Mouse (Mus musculus) spleen, adult 2 months (tissue): Measurements from ENCODE around the gene Gpr15. TPM values are rescaled to one million over a fixed set of nuclear protein-coding genes. Genes with fewer than 3 reads are reported as not detected.

Source experiments
- DNase-seq, 2 experiments: peaks; one replicate each; pipeline versions ENCODE4 v3.0.0 to v3.0.0-alpha.2; 2012 to 2021; ENCODE audit warnings: low spot score in 2 of 2, low read depth in 1 of 2
- H3K27ac ChIP-seq: fragments of 200-500 bp; 2 replicates; pipeline ENCODE4 v1.5.1; 2012; ENCODE audit warnings: low read length, inconsistent platforms; ENCODE audit not compliant: insufficient read depth
- H3K27me3 ChIP-seq: fragments of 200-500 bp; 2 replicates; pipeline ENCODE4 v1.6.1; 2012; ENCODE audit warnings: mild to moderate bottlenecking, moderate library complexity, low read length, inconsistent platforms; ENCODE audit not compliant: control insufficient read depth, insufficient read depth
- H3K36me3 ChIP-seq: fragments of 200-500 bp; 2 replicates; pipeline ENCODE4 v1.6.1; 2012; ENCODE audit warnings: mild to moderate bottlenecking, low read length, inconsistent platforms; ENCODE audit not compliant: control insufficient read depth, insufficient read depth
- H3K4me1 ChIP-seq: fragments of 200-500 bp; 2 replicates; pipeline ENCODE4 v1.6.1; 2011; ENCODE audit warnings: inconsistent platforms; ENCODE audit not compliant: control insufficient read depth, insufficient read depth, insufficient read length
- H3K4me3 ChIP-seq: fragments of 200-500 bp; 2 replicates; pipeline ENCODE4 v1.5.1; 2011; ENCODE audit warnings: mild to moderate bottlenecking, inconsistent platforms; ENCODE audit not compliant: insufficient read depth, insufficient read length; ENCODE audit errors: extremely low read depth
- CTCF ChIP-seq: fragments of 200-500 bp; IDR thresholded peaks from 2 replicates; pipeline ENCODE4 v1.5.1; 2011; ENCODE audit warnings: mild to moderate bottlenecking, inconsistent platforms; ENCODE audit not compliant: insufficient read depth, insufficient read length, insufficient replicate concordance; ENCODE audit errors: extremely low read depth
- POLR2A ChIP-seq: fragments of 200-500 bp; IDR thresholded peaks from 2 replicates; pipeline ENCODE4 v1.6.1; 2011; ENCODE audit warnings: low read depth, low read length, inconsistent platforms
- WGBS: fragments of 180-500 bp; shearing (Covaris S2); methylation state at CpG from one replicate; pipeline ENCODE4 v1.1.7; 2018; 5-methylcytosine and 5-hydroxymethylcytosine counted together
- polyA plus RNA-seq: library from polyadenylated mRNA; depleted of rRNA; stranded (reverse); fragments of >200 nt; gene quantifications from 2 replicates; pipeline ENCODE4 v1.2.3, GENCODE M21; 2012

The Gpr15 gene
- polyA plus RNA-seq, 1 experiment: 0.70 TPM

DNA sequence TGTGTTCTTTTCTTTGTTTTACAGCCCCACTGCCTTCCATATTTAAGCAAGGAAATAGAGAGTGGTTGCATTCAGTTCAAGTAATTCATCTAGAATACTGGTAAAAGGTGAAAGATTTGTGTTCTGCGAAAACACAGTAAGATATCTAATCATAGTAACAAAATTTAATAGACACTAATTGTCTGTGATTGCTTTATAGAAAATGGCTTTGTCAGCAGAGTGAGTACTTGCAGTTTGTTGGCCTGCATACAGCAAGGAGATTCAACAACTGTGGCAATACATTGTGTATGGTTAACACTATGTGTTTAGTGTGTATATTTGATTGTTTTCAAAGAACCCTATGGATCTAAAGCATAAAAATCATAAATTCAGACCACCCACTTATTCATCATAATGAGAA is 5.7 kb downstream of the Gpr15 start:
- TF ChIP-seq CTCF (no peak), POLR2A (no peak)
- Histone ChIP-seq H3K27me3 (no peaks in the 10 kb centered on the region), H3K36me3 (no peaks in the 10 kb centered on the region), H3K4me1 (no peaks in the 10 kb centered on the region; the same call in 1 of the 2 replicates), H3K4me3 (no peak overlapping the region), H3K27ac (no peak overlapping the region)
- no peak for DNase-seq
- 93% methylated on average over 1 of the region's 1 CpGs for WGBS

DNA sequence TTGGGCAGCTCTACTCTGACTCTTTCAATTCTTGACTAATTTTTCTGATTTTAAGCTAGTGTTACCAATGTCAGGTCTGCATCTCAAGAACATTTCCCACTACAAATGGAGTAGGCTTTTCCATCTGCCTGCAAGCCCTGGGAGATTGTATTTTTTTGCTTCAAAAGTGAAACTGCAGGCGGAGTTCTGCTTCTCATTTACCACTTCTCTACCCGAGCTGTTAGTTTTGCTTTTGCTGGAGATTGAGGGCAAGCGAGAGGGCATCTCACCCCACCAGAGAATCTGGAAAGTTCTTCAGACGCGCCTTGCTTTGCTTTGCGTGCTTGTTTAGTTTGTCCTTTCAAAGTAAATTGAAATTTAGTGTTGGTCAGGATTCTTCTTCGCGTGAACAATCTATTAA is 6.6 kb downstream of the Gpr15 start:
- H3K27me3 ChIP-seq: no peaks in the 10 kb centered on the region
- no peaks in the 10 kb centered on the region for H3K36me3 ChIP-seq
- H3K27ac ChIP-seq: no peak overlapping the region
- 9% methylated on average over 8 of the region's 8 CpGs for WGBS
- no peak for TF ChIP-seq POLR2A
- no peak for TF ChIP-seq CTCF
- H3K4me3 ChIP-seq: peak overlapping the region; percentile 39
- DNase-seq: peak in 1 of 2 experiments; percentile 26
- no peaks in the 10 kb centered on the region; the same call in 1 of the 2 replicates for H3K4me1 ChIP-seq

DNA sequence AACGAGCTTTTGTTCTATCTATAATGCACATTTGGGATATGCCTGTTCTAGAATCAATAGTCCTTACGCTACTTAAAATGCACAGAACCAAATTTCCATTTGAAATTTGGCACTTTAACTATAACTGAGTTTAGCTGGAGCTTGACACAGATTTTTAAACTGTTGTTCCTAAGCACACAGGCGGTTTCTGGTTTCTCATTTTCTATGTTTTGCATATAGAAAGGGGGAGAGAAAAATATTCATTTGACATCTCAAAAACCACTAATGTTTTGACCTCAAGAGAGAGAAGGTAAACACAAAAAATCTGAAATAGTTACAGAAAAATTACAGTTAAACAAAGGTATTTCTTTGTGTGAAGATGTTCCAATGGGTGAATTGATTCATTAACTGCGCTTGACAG is 9.3 kb downstream of the Gpr15 start:
- Histone ChIP-seq H3K4me1 (no peaks in the 10 kb centered on the region; the same call in 1 of the 2 replicates), H3K27ac (no peak overlapping the region), H3K36me3 (no peaks in the 10 kb centered on the region), H3K4me3 (no peak overlapping the region), H3K27me3 (no peaks in the 10 kb centered on the region)
- DNase-seq: no peak
- 81% methylated on average over 4 of the region's 4 CpGs for WGBS
- no peak for TF ChIP-seq POLR2A
- TF ChIP-seq CTCF: no peak

DNA sequence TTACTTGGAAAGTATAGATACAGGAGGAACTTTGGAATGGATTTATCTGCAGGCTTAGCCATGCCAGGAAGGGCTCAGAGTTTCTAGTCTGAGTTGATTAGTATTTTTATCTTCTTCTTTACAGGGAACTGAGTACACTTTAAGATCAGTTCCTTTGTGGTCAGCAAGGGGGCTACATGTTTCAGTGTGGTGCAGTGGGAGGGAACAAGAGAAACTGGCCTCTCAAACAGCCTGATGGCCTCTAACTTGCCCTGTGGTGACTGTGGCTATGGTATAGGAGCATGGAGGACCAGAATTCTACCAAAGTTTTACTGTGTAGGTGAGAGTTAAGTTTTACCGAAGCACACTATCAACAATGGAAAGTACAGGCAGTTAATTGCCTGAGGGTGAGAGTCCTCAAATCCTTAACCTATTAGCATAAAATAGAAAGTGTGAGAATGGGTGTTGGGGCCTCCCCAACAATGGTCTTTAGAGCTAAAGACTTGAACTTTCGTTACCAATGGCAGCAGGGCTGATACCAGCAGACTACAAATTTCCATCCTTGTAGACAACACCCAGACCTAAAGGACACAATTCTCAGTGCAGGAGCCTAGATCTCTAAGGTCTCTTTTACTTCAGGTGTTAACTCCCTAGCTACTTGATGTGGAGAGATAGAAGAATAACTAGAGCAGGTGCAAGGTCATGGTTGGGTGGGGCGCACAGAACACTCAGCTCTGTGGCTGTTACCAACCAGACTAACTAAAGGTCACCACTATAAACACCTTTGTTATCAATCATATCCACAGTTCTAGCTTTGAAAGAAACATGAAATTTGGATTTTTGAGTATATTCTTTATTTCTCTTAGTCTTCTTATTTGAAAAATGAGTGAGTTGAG is 10.0 kb downstream of the Gpr15 start:
- 68% methylated on average over 3 of the region's 3 CpGs for WGBS
- Histone ChIP-seq H3K36me3 (no peaks in the 10 kb centered on the region), H3K27ac (peak overlapping the region; percentile 42; the same call in 1 of the 2 replicates), H3K4me1 (no peaks in the 10 kb centered on the region; the same call in 1 of the 2 replicates), H3K27me3 (no peaks in the 10 kb centered on the region), H3K4me3 (no peak overlapping the region)
- DNase-seq: no peak
- TF ChIP-seq CTCF (no peak), POLR2A (no peak)

DNA sequence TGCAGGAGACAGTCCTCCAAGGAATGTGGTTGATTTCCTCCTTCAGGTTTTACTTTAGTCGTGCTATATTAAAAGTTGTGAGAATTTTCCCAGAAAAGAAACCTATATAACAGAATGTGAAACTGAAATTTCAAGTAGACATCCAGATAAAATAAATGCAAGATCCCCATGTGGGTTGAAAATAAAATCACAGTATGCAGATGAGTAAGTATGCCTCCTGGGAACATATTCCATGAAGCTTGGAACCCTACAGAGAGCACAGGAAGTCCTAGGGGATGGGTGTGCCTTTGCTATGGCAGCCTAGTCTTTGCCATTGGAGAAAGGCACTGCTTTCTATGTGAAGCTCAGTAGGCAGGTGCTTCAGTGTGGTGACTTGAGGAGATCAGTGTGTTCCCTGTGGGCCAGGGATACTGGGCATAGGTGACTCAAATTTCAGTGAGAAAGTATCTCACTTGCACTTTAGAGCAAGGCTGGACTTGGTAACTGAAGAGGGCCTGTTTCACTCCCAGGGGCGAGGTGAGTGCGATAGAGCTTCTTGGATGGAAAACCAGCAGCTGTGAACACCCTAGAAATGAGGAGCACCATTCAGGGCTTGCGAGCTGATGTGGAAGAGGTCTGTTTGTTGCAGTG is 11.5 kb downstream of the Gpr15 start:
- Histone ChIP-seq H3K27me3 (no peaks in the 10 kb centered on the region), H3K4me1 (no peaks in the 10 kb centered on the region; the same call in 1 of the 2 replicates), H3K4me3 (no peak overlapping the region), H3K27ac (no peak overlapping the region), H3K36me3 (no peaks in the 10 kb centered on the region)
- no peak for TF ChIP-seq CTCF
- no peak for TF ChIP-seq POLR2A
- 89% methylated on average over 4 of the region's 4 CpGs for WGBS
- no peak for DNase-seq

DNA sequence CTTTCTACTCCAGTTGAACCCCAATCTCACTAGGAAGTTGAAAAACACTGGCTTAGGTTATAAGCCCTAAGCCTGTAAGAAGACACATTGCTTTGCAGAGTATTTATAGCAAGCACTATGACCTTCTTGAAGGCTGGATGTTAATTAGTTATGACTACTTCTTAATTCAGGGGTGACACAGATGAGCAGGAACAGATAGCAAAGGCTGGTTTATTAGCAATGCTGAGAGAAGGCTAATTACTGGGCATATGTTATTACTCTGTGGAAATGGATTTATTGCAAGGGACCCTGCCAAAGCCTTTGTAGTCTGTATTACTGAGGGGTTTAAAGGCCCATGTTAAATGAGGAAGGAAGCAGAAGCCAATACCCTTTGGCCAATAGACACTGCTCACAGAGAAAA is 13.9 kb downstream of the Gpr15 start:
- Histone ChIP-seq H3K4me1 (no peaks in the 10 kb centered on the region; the same call in 1 of the 2 replicates), H3K27me3 (no peaks in the 10 kb centered on the region), H3K4me3 (no peak overlapping the region), H3K36me3 (no peaks in the 10 kb centered on the region), H3K27ac (no peak overlapping the region)
- no peak for TF ChIP-seq POLR2A
- no peak for TF ChIP-seq CTCF
- no peak for DNase-seq
